ENCODE assay signal across 14 mouse cellular contexts in the genomic region with DNA sequence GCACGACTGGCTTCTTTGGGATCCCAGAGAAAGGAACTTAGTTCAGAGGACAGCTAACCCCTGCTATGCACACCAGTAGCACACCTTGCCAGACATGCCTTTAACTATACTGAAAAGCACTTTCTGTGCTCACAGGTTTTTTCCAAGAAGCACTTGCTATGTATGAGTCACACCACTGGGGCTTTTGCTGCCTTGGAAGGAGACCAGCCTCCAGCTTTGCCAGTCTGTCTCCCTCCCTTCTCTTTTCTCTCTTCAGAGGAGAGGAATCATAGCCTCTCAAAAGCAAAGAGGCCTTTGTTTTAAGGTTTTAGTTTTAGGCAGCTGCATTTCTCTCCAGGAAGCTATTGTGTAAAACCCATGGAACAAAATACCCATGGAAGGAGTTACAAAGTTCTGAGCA. TPM values are rescaled to one million over a fixed set of nuclear protein-coding genes. Genes with fewer than 3 reads are reported as not detected.
A peak's percentile ranks its signal among the peaks of the same experiment; 100 is the strongest.
DNase-seq lines count a peak whose midpoint lies in the region; ATAC-seq lines count a peak whose summit lies in the region.
"Had no signal": no experiment of that assay in that cellular context is flagged by ENCODE, and none has a peak within 500 bp of the region (broad histone marks: within the 10 kb centered on the region; RNA-seq: fewer than 3 reads in every experiment).

No protein-coding gene starts in this region.

- H3K4me3 ChIP-seq in lung, embryonic 16.5 days (ENCODE audit: low read length), result no peak overlapping the region
- H3K4me3 ChIP-seq: hindbrain, embryonic 12.5 days; liver, embryonic 13.5 days had no signal

- H3K9me3 ChIP-seq in lung, embryonic 16.5 days (ENCODE audit: control insufficient read depth, low read length), result no peaks in the 10 kb centered on the region
- H3K9me3 ChIP-seq: G1E; hindbrain, embryonic 12.5 days; liver, embryonic 13.5 days had no signal

- WGBS in lung, embryonic 16.5 days, result 47% methylated on average over 1 of the region's 1 CpGs

- H3K4me1 ChIP-seq in lung, embryonic 16.5 days (replicated peaks; ENCODE audit: control insufficient read depth, insufficient read depth, low read length), result peaks cover 5% of the 10 kb centered on the region; the same call in 1 of the 2 replicates
- H3K4me1 ChIP-seq: liver, embryonic 13.5 days had no signal

- H3K27me3 ChIP-seq in lung, embryonic 16.5 days (ENCODE audit: control insufficient read depth, insufficient read depth, low read depth, low read length), result no peaks in the 10 kb centered on the region
- H3K27me3 ChIP-seq: hindbrain, embryonic 12.5 days; liver, embryonic 13.5 days had no signal

- ATAC-seq in lung, embryonic 16.5 days (ENCODE audit: low read depth), result 0 out of 2 replicates have a peak, but pooled peaks have one; percentile 31
- ATAC-seq in erythroblast, adult 5-6 weeks (replicated peaks; ENCODE audit: low FRiP score, poor library complexity, severe bottlenecking), result no peak

- H3K36me3 ChIP-seq in lung, embryonic 16.5 days (ENCODE audit: control insufficient read depth, insufficient read depth, low read length), result no peaks in the 10 kb centered on the region
- H3K36me3 ChIP-seq: liver, embryonic 13.5 days had no signal

- DNase-seq in gastrocnemius, postnatal 25 days, result peak; percentile 44
- no peak for DNase-seq in gastrocnemius, adult 18-20 months (ENCODE audit: low spot score)
- no peak for DNase-seq in lung, postnatal 14 days
- peak; percentile 90 for DNase-seq in brain, adult 2 months (ENCODE audit: low read depth, low spot score)
- DNase-seq in right cerebral cortex, adult 2 months (ENCODE audit: low spot score in 2 of 2), result peak; percentile 67 to 74
- no peak for DNase-seq in embryo, embryonic 10.5 days (ENCODE audit: low spot score)
- DNase-seq: kidney, postnatal 36 days; liver, embryonic 13.5 days; thymus, postnatal 4 days had no signal

- no peak overlapping the region for H3K27ac ChIP-seq in lung, embryonic 16.5 days (ENCODE audit: low read length)
- H3K27ac ChIP-seq: hindbrain, embryonic 12.5 days; liver, embryonic 13.5 days had no signal

- no peak overlapping the region for H3K4me2 ChIP-seq in lung, embryonic 16.5 days (ENCODE audit: low read depth, low read length)
- H3K4me2 ChIP-seq: hindbrain, embryonic 12.5 days; liver, embryonic 13.5 days; midbrain, embryonic 11.5 days had no signal

- no peak overlapping the region for H3K9ac ChIP-seq in lung, embryonic 16.5 days (ENCODE audit: low read length)
- H3K9ac ChIP-seq: hindbrain, embryonic 12.5 days; liver, embryonic 13.5 days had no signal

RNA-seq across cellular contexts. Expression of gene Tubb2a, which starts 11.5 kb away (rescaled TPM):
- total RNA-seq in gastrocnemius, postnatal 25 days (2021), result 10 to 100 TPM; 13.6 to 14.8 TPM
- 10 to 100 TPM; 10.0 to 17.1 TPM for total RNA-seq in gastrocnemius, adult 18-20 months (2021)
- 185 and 193 TPM in 2 replicates for polyA plus RNA-seq in lung, embryonic 16.5 days (2015; fragmentation: Nextera tagmentation; extraction: Ambion mirVana)
- 6.0 and 7.7 TPM in 2 replicates for total RNA-seq in erythroblast, adult 5-6 weeks (2015; ENCODE audit: low replicate concordance)
- 8.9 and 9.5 TPM in 2 replicates for total RNA-seq in erythroblast, adult 5-6 weeks (2017; ENCODE audit: low replicate concordance)

RNA-seq across cellular contexts. Expression of gene Bphl, which starts 29.0 kb away (rescaled TPM):
- 10 to 100 TPM; 23.7 TPM for total RNA-seq in gastrocnemius, postnatal 25 days (2021)
- total RNA-seq in gastrocnemius, adult 18-20 months (2021), result 10 to 100 TPM; 23.7 to 25.8 TPM
- polyA plus RNA-seq in lung, embryonic 16.5 days (2015; fragmentation: Nextera tagmentation; extraction: Ambion mirVana), result 70.6 and 80.8 TPM in 2 replicates
- 4.8 and 9.4 TPM in 2 replicates for total RNA-seq in erythroblast, adult 5-6 weeks (2015; ENCODE audit: low replicate concordance)
- 0.94 and 7.2 TPM in 2 replicates for total RNA-seq in erythroblast, adult 5-6 weeks (2017; ENCODE audit: low replicate concordance)

Comparison
In these comparisons a context has a peak if more than half of its experiments do, and no peak if none do; other contexts are left out.
1. DNase-seq: peak in gastrocnemius, postnatal 25 days (single experiment), brain, adult 2 months (single experiment) and right cerebral cortex, adult 2 months (2 of 2); none in gastrocnemius, adult 18-20 months (single experiment), lung, postnatal 14 days (single experiment) and embryo, embryonic 10.5 days (single experiment).